Mouse (Mus musculus) myocyte (in vitro differentiated cells): ENCODE data around the gene Cchcr1.

Experiments used
- CEBPB ChIP-seq: IDR thresholded peaks from 2 replicates; pipeline ENCODE4 v1.6.1; 2011; ENCODE audit warnings: mild to moderate bottlenecking, moderate library complexity; ENCODE audit not compliant: poor library complexity, insufficient read depth, severe bottlenecking
- E2F4 ChIP-seq: IDR thresholded peaks from one replicate; pipeline ENCODE4 v1.6.1; 2011; ENCODE audit warnings: mild to moderate bottlenecking, control low read depth, moderate library complexity; ENCODE audit not compliant: insufficient read depth
- POLR2A ChIP-seq: IDR thresholded peaks from one replicate; pipeline ENCODE4 v1.6.1; 2011; ENCODE audit warnings: low read depth, mild to moderate bottlenecking, control low read depth, moderate library complexity; ENCODE audit not compliant: insufficient read length
- SRF ChIP-seq: IDR thresholded peaks from one replicate; pipeline ENCODE4 v1.6.1; 2011; ENCODE audit warnings: low read depth; ENCODE audit not compliant: control insufficient read depth, insufficient read length
- TCF3 ChIP-seq: IDR thresholded peaks from one replicate; pipeline ENCODE4 v1.6.1; 2011; ENCODE audit warnings: low read depth, control low read depth; ENCODE audit not compliant: insufficient read length

- TF ChIP-seq POLR2A: no peak
- TF ChIP-seq E2F4: no peak
- TF ChIP-seq TCF3: no peak
- TF ChIP-seq SRF: no peak
- no peak for TF ChIP-seq CEBPB
Observed at GRCm38 (mm10) chr17:35544680-35545079, 27.8 kb downstream of the Cchcr1 start.
